Mouse (Mus musculus): Measurements from ENCODE around the gene Ankub1. TPM values are rescaled to one million over a fixed set of nuclear protein-coding genes. Genes with fewer than 3 reads are reported as not detected.

Gene Ankub1
- polyA plus RNA-seq, 1 experiment, result not detected

DNA sequence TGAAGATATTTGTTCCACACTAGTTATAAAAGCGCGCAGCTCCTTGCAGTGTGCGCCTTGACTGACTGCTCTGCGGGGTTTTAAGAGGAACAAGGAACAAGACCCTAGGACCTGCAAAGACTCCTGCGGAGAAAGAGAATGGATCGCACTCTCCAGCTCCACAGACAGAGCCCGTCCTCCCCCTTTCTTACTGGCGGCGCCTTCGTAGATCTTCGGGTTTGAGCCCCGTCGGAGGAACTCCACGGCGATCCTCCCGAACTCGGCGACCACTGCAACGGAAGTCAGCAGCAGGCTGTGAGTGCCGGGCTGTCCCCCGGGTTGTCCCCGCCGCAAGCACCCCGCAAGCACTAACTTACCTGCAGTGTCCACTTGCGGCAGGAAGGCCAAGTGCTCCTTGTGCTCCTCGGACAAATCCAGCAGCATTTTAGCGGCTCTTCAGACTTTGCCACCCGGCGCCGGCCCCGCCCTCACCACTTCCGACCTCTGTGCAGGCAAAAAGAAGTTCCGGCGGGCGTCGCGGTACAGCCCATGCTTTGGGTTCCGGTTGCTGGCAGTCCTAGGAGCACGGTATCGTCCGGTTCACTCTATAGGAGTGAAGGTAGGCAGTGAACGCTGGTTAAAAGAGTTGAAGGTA lies 41.3 kb downstream of the Ankub1 start, which contains the start of gene Commd2:
Commd2 (minus strand) TSS at position 485 of the 634 bp plus-strand sequence.
- Histone ChIP-seq H3K27ac (ENCODE audit: insufficient read depth, low read depth, low read length) (peak within 1 kb of the TSS; percentile 85), H3K36me3 (ENCODE audit: control insufficient read depth, insufficient read depth, low read length) (no peaks in the 10 kb centered on the region), H3K4me1 (ENCODE audit: control insufficient read depth, insufficient read depth, low read length) (no peaks in the 10 kb centered on the region), H3K27me3 (replicated peaks; ENCODE audit: control insufficient read depth, insufficient read depth, low read length) (no peaks in the 10 kb centered on the region), H3K4me3 (ENCODE audit: insufficient read depth, low read depth, low read length) (peak within 1 kb of the TSS; percentile 100)
- peak; percentile 94 for DNase-seq
- WGBS, result under 1% methylated on average over 42 of the region's 42 CpGs
- TF ChIP-seq POLR2A (IDR thresholded peaks at IDR 0.05; ENCODE audit: low read depth, low read length) (peak; percentile 56), CTCF (conservative IDR thresholded peaks at IDR 0.05; ENCODE audit: insufficient read depth, insufficient read length, low read depth, low read length) (no peak)

DNA sequence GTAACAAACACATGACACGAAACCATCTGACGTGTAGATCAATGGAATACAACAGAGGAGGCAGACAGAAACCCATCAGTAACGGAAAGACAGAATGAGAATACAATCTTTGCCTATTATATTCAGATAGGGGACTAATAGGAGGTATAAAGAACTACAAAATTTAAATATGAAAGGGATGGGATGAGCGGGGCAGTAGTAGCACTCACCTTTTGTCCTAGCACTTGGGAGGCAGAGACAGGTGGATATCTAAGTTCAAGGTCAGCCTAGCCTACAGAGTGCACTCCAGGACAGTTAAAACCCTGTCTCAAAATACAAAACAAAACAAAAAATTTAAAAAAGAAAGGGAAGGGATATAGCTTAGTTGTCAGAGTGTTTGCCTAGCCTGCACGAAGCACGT lies 49.4 kb downstream of the Ankub1 start:
- no peak overlapping the region for H3K27ac ChIP-seq (ENCODE audit: insufficient read depth, low read depth, low read length)
- no peaks in the 10 kb centered on the region for H3K4me1 ChIP-seq (ENCODE audit: control insufficient read depth, insufficient read depth, low read length)
- DNase-seq, result no peak
- 97% methylated on average over 6 of the region's 6 CpGs for WGBS
- H3K4me3 ChIP-seq (ENCODE audit: insufficient read depth, low read depth, low read length), result no peak overlapping the region
- H3K36me3 ChIP-seq (ENCODE audit: control insufficient read depth, insufficient read depth, low read length), result peaks cover 3% of the 10 kb centered on the region
- TF ChIP-seq POLR2A (IDR thresholded peaks at IDR 0.05; ENCODE audit: low read depth, low read length), result no peak
- TF ChIP-seq CTCF (conservative IDR thresholded peaks at IDR 0.05; ENCODE audit: insufficient read depth, insufficient read length, low read depth, low read length), result no peak
- no peaks in the 10 kb centered on the region for H3K27me3 ChIP-seq (replicated peaks; ENCODE audit: control insufficient read depth, insufficient read depth, low read length)

DNA sequence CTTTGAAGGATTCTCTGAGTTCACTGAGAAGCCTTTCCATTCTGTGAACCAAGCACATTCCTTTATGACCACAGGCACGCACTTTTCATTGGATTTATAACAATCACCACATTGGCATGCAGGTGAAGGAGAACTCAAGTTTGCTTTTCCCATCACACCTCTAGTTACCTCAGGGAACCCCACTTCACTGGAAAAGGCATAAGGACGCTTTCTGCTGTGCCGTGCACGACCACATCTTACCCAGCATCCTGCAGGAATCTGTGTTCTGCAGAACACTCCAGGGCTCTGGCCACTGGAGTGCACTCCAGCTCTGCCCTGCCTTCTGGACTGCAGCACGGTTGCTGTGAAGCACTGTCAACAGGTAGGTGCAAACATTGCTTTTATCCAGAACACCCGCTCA lies 55.0 kb downstream of the Ankub1 start:
- H3K4me3 ChIP-seq (ENCODE audit: insufficient read depth, low read depth, low read length), result no peak overlapping the region
- H3K27ac ChIP-seq (ENCODE audit: insufficient read depth, low read depth, low read length), result no peak overlapping the region
- DNase-seq, result no peak
- H3K36me3 ChIP-seq (ENCODE audit: control insufficient read depth, insufficient read depth, low read length), result no peaks in the 10 kb centered on the region
- WGBS, result 52% methylated on average over 6 of the region's 6 CpGs
- no peaks in the 10 kb centered on the region for H3K4me1 ChIP-seq (ENCODE audit: control insufficient read depth, insufficient read depth, low read length)
- H3K27me3 ChIP-seq (replicated peaks; ENCODE audit: control insufficient read depth, insufficient read depth, low read length), result no peaks in the 10 kb centered on the region
- TF ChIP-seq POLR2A (IDR thresholded peaks at IDR 0.05; ENCODE audit: low read depth, low read length) (no peak), CTCF (conservative IDR thresholded peaks at IDR 0.05; ENCODE audit: insufficient read depth, insufficient read length, low read depth, low read length) (no peak)

DNA sequence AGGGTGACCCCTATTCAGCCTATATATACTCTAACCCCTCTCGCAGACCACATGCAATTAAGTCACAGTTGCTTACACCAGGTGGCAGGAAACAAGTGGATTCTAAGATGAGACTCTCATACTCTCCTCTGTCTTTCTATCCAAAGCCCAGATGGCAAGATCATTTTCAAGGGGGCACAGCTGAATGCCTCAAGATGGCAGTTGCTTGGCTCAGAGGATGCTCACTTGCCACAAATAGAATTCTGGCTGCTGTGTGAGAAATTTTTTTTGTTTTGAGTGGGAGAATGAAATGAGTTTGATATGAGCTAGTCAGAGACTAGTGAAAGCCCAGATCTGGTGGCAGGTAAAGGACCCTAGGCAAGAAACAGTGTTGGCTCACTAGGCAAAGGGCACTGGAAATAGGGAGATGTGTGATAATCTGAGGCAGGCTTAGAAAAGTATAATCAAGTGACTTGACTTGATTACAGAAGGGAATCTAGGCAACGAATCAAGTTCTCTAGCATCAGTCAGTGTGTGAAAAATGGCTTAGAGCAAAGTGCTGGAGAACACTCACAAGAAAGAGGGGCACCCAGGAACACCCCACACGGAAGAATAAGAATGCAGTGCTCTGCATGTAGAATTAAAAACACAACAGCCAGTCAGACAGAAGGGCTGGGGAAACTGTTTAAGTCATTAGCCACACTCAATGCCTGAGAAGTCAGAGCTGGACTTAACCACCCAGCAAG lies 57.7 kb downstream of the Ankub1 start:
- no peak for DNase-seq
- Histone ChIP-seq H3K4me1 (ENCODE audit: control insufficient read depth, insufficient read depth, low read length) (no peaks in the 10 kb centered on the region), H3K27me3 (replicated peaks; ENCODE audit: control insufficient read depth, insufficient read depth, low read length) (no peaks in the 10 kb centered on the region; the same call in 1 of the 2 replicates), H3K27ac (ENCODE audit: insufficient read depth, low read depth, low read length) (no peak overlapping the region), H3K4me3 (ENCODE audit: insufficient read depth, low read depth, low read length) (no peak overlapping the region), H3K36me3 (ENCODE audit: control insufficient read depth, insufficient read depth, low read length) (no peaks in the 10 kb centered on the region)
- TF ChIP-seq CTCF (conservative IDR thresholded peaks at IDR 0.05; ENCODE audit: insufficient read depth, insufficient read length, low read depth, low read length), result no peak
- 78% methylated on average over 3 of the region's 3 CpGs for WGBS

DNA sequence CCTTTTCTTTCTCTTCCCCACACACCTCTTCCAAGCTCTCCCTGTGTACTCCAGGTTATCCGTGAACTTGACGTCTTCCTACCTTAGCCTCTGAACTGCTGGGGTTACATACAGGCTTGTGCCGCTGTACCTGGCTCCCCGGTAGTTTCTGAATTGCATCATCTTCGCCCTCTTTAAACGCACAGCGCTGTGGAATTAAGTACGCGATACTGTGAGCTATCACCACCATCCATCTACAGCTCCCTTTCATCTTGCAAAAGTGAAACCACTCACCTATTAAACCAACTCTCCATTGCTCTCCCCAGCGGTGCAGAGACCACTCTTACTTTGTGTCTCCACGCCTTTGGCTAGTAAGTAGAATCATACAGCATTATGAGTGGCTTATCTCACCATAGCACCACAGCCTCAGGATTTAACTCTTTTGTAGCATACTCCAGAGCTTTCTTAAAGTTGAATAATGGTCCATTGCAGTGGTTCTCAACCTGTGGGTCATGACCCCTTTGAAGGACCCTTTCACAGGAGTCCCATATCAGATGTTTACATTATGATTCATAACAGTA lies 65.6 kb downstream of the Ankub1 start:
- Histone ChIP-seq H3K4me1 (ENCODE audit: control insufficient read depth, insufficient read depth, low read length) (peaks cover 3% of the 10 kb centered on the region; the same call in 1 of the 2 replicates), H3K36me3 (ENCODE audit: control insufficient read depth, insufficient read depth, low read length) (no peaks in the 10 kb centered on the region), H3K27ac (ENCODE audit: insufficient read depth, low read depth, low read length) (no peak overlapping the region), H3K27me3 (replicated peaks; ENCODE audit: control insufficient read depth, insufficient read depth, low read length) (no peaks in the 10 kb centered on the region; the same call in 1 of the 2 replicates), H3K4me3 (ENCODE audit: insufficient read depth, low read depth, low read length) (no peak overlapping the region)
- no peak for TF ChIP-seq POLR2A (IDR thresholded peaks at IDR 0.05; ENCODE audit: low read depth, low read length)
- no peak for TF ChIP-seq CTCF (conservative IDR thresholded peaks at IDR 0.05; ENCODE audit: insufficient read depth, insufficient read length, low read depth, low read length)
- DNase-seq, result no peak
- 76% methylated on average over 11 of the region's 11 CpGs for WGBS

DNA sequence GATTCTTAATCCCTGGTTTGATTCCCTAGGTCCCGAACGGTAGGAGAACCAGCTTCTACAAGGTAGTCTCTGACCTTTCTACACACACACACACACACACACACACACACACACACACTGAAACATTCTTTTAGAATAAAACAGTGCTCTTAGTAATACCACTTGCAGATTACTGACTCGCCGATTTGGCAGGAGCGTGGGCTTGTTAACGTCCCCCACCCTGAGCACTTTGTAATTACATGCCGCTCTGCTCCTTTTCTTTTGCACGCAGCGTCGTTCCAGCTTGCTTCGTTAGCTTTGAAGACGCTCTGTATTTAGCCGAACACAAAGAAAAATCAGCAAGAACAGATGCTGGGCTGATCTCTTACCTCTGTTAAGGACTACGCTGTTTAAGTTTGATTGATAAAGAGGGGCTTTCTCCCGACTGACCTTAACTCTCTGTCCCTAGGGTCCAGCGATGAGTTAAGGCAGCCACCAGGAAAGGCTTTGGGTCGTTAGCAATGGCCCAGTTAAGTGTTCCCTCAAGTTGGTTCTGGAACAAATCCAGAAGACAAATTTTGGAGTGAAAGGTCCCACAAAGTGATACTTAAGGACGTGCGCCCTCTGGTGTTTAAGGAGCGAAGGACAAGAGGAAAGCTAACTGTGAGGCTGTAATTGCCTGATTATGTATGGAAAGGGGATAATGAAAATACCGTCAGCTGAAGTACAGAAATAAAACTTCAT lies 67.2 kb downstream of the Ankub1 start:
- TF ChIP-seq CTCF (conservative IDR thresholded peaks at IDR 0.05; ENCODE audit: insufficient read depth, insufficient read length, low read depth, low read length), result peak; percentile 21; the same call in 1 of the 2 replicates
- no peak for TF ChIP-seq POLR2A (IDR thresholded peaks at IDR 0.05; ENCODE audit: low read depth, low read length)
- Histone ChIP-seq H3K36me3 (ENCODE audit: control insufficient read depth, insufficient read depth, low read length) (no peaks in the 10 kb centered on the region), H3K27me3 (replicated peaks; ENCODE audit: control insufficient read depth, insufficient read depth, low read length) (no peaks in the 10 kb centered on the region), H3K27ac (ENCODE audit: insufficient read depth, low read depth, low read length) (no peak overlapping the region), H3K4me1 (ENCODE audit: control insufficient read depth, insufficient read depth, low read length) (peaks cover 3% of the 10 kb centered on the region; the same call in 1 of the 2 replicates), H3K4me3 (ENCODE audit: insufficient read depth, low read depth, low read length) (peak overlapping the region; percentile 51; the same call in 1 of the 2 replicates)
- 27% methylated on average over 21 of the region's 21 CpGs for WGBS
- peak; percentile 75 for DNase-seq

All from kidney, adult 2 months (tissue).